Mouse (Mus musculus) lung, adult 18-20 months (tissue): ENCODE measurements around the gene Olfr1162.
"Not testable (repeated sequence)": the region's sequence is repeated elsewhere in the genome, so short reads cannot be mapped to it uniquely, and the experiment has no call there.

ENCODE experiments used
- DNase-seq, 2 experiments: peaks; one replicate each; pipeline ENCODE4 v3.0.0; 2022; ENCODE audit warnings: mixed read lengths in 2 of 2

The Olfr1162 gene

DNA sequence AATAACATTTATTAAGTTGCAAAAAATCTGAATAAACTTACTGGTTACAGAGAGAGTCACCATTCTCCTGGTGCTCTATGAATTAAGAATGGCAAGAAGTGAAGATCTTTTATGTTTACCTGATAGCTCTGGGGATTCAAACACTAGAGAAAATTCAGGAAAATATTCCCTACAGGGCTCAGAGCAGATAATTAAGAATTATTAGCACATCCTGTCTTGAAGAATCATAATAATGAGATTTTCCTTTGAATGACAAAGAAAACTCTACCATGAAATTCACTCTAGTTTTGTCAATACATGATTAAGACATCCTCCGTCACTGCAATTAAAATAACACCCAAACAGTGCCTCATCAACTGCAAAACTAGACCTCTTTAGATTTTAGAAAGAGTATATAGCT is at the start of gene Olfr1162:
TSS of gene Olfr1162 (minus strand) at position 101 of the 400 bp plus-strand sequence.
- no peak for DNase-seq

DNA sequence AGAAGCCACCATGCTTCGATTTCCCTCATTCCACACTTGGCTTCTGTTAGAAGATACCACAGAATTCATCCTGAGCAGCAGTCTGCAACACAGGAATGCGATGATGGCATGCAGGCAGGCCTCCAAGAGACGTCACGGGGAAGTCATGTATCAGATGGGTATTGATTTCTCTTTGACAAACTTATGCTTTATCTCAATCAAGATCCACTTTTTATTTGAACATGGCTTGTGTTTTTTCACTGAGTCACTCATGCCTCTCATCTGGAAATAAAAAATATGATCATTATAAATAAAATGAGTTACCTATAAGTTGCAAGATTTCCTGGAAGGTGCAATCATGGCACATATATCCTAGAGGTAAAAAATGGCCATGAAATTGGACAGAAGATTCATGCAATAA is 42.9 kb upstream of the Olfr1162 start, which contains the start of gene Olfr1164:
TSS of gene Olfr1164 (minus strand) at position 101 of the 400 bp plus-strand sequence.
- no peak for DNase-seq

DNA sequence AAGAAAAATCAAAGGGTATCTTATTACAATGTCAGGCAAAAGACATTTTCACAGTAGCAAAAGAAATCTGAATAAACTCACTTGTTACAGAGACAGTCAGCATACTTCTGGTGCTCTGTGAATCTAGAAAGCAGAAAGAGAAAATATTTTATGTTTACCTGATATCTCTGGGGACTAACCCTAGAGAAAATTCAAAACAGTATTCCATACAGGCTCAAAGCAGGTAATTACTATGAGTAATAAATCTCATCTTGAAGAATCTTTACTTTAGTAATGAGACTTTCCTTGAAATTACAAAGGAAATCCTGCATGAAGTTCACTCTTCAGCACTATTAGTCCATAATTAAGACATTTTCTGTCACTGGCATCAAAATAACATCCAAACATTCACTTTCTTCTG is 20.8 kb upstream of the Olfr1162 start, which contains the start of gene Olfr1163:
TSS of gene Olfr1163 (minus strand) at position 101 of the 400 bp plus-strand sequence.
- DNase-seq: no peak

DNA sequence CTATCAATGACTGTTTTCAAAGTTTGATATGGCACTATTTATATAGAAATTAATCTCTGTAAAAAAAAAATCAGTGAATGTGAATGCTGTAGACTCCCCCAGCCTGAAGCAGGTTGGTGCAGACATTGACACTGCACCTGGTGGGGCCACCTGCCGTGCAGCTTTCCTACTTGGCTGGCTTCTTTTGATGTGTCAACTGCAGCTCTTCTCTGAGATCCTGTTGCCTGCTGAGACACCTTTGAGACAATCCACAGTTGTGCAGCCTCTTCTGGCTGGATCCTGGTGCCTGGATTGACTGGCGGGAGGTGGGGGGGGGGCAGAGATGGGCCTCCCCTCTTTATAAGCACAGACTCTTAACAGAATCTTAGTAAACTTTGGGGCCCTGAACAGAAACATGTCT is 12.7 kb upstream of the Olfr1162 start:
- DNase-seq: no peak

DNA sequence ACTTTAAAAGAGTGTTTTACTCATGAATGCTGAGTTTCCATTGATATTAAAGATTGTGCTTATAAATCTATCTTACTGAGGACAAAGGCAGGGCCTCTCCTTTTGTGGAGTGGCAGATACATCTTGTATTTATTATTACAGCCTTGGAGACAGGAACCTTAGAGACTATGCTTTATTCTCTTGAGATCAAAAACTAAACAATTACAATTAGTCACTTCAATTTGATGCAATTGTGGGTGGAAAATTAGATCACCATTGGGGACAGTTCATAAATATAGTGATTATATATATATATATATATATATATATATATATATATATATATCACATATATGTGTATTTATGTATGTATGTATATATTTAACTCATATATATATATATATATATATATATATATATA is 13.3 kb downstream of the Olfr1162 start, which contains the start of gene Olfr73:
TSS of gene Olfr73 (minus strand) at position 101 of the 400 bp plus-strand sequence.
- no peak for DNase-seq

DNA sequence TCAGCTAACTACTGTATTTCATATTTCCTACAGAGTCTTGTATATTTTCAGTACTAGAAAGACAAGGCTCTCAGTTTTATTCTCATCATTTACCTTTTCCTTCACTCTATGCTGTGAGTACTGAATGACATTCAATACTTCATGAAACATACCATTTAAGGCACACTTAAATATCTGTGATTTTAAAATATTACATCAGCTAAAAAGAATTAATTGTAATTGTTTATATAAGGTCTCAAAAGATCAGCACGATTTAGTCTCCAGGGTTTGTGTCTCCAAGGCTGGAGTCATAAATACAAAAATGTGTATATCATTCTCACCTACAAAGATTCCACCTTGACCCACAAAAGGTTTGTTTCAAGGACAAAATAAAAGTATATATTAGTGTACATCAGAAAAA is 28.5 kb downstream of the Olfr1162 start, which contains the start of gene Olfr1161:
TSS of gene Olfr1161 (plus strand) at position 301 of the 400 bp plus-strand sequence.
- DNase-seq: not testable (repeated sequence)

DNA sequence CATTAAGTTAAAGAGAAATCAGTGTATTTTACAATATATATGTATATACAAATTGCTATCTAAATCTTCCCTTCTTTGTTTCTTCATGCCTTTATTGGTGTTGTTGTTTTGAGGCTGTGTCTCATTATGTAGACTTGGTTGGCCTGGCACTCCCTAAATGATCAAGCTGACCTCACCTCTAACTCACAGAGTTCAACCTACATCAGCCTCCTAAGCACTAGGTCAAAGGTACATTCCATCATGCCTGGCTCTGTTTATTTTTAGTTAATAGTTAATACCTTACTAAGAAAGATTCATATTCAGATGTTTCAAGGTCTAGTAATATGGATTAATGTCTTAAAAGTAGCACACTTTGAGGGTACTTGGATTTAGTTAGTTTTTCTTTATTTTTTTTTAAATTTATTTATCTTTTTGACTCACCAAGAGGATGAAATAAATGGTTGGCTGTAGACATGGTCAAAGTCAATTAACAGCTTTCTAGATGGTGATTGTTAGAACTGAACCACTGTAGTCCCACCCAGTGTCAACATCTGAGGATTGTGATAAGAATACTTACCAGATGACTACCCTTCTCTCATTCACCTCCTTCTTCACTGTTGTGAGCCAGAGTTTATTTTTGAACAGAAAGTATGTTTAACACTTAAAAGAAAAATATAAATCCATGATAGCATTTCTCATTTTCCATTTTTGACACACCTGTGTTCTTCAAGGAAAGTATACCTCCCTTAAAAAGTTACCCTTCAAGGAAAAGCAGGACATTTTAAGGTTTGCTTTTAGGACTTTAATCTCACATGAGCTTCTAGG is 43.2 kb downstream of the Olfr1162 start, which contains the start of gene Olfr1160:
TSS of gene Olfr1160 (minus strand) at position 754 of the 804 bp plus-strand sequence.
- no peak for DNase-seq
